Mouse (Mus musculus) limb, embryonic 13.5 days (tissue): ENCODE measurements around the gene Gm10722. TPM values are rescaled to one million over a fixed set of nuclear protein-coding genes. Genes with fewer than 3 reads are reported as not detected.
"Not testable (repeated sequence)": the region's sequence is repeated elsewhere in the genome, so short reads cannot be mapped to it uniquely, and the experiment has no call there.

Experiments
- ATAC-seq: fragments of 200-750 bp; cut with Nextera tagmentation; 2 replicates; pipeline ENCODE4 v1.8.0; 2017; ENCODE audit warnings: low read depth, moderate number of reproducible peaks, moderate TSS enrichment; ENCODE audit not compliant: low FRiP score
- H3K27ac ChIP-seq: fragments of 300-500 bp; sonication (generic); 2 replicates; pipeline ENCODE4 v1.5.1; 2015; ENCODE audit warnings: inconsistent platforms, mild to moderate bottlenecking, moderate library complexity
- H3K27me3 ChIP-seq: fragments of 300-500 bp; sonication (generic); 2 replicates; pipeline ENCODE4 v1.6.1; 2015; ENCODE audit warnings: mild to moderate bottlenecking, inconsistent platforms
- H3K36me3 ChIP-seq: fragments of 300-500 bp; sonication (generic); 2 replicates; pipeline ENCODE4 v1.6.1; 2015; ENCODE audit warnings: inconsistent platforms, mild to moderate bottlenecking, moderate library complexity
- H3K4me1 ChIP-seq: fragments of 300-500 bp; sonication (generic); 2 replicates; pipeline ENCODE4 v1.6.1; 2015; ENCODE audit warnings: inconsistent platforms
- H3K4me2 ChIP-seq: fragments of 300-500 bp; sonication (generic); replicated peaks from 2 replicates; pipeline ENCODE4 v1.6.1; 2015; ENCODE audit warnings: inconsistent platforms, mild to moderate bottlenecking, moderate library complexity
- H3K4me3 ChIP-seq: fragments of 300-500 bp; sonication (generic); 2 replicates; pipeline ENCODE4 v1.5.1; 2015; ENCODE audit warnings: moderate library complexity, mild to moderate bottlenecking, inconsistent platforms
- H3K9ac ChIP-seq: fragments of 300-500 bp; sonication (generic); 2 replicates; pipeline ENCODE4 v1.6.1; 2015; ENCODE audit warnings: mild to moderate bottlenecking, inconsistent platforms
- H3K9me3 ChIP-seq: fragments of 300-500 bp; sonication (generic); 2 replicates; pipeline ENCODE4 v1.6.1; 2016; ENCODE audit warnings: inconsistent platforms
- WGBS: fragments of 180-500 bp; shearing (Covaris S2); methylation state at CpG from one replicate; pipeline ENCODE4 v1.1.7; 2015; 5-methylcytosine and 5-hydroxymethylcytosine counted together
- microRNA-seq: library from miRNA; unstranded; fragments of <30 nt; microRNA quantifications from one replicate; pipeline ENCODE4, GENCODE M21; 2016
- polyA plus RNA-seq: library from polyadenylated mRNA; unstranded; fragments of >200 nt; fragmentation: Nextera tagmentation; extraction: Ambion mirVana; gene quantifications from 2 replicates; pipeline ENCODE4 v1.2.1, GENCODE M21; 2015

The Gm10722 gene
- polyA plus RNA-seq, 1 experiment from 2014 or later = not detected

- not testable (repeated sequence) for H3K27ac ChIP-seq, H3K27me3 ChIP-seq, H3K36me3 ChIP-seq, H3K4me2 ChIP-seq, H3K4me3 ChIP-seq, H3K4me1 ChIP-seq, H3K9me3 ChIP-seq, ATAC-seq, H3K9ac ChIP-seq
- 64% methylated on average over 14 of the region's 16 CpGs for WGBS
These were observed 28.7 kb downstream of the Gm10722 start for GRCm38 (mm10) chr9:3029276-3030000.

GRCm38 (mm10) chr9:3030677-3031318 lies 30.1 kb downstream of the Gm10722 start:
- H3K4me3 ChIP-seq, H3K27me3 ChIP-seq, H3K4me2 ChIP-seq, H3K27ac ChIP-seq, H3K4me1 ChIP-seq, H3K9ac ChIP-seq, H3K36me3 ChIP-seq, H3K9me3 ChIP-seq: not testable (repeated sequence)
- 61% methylated on average over 2 of the region's 10 CpGs for WGBS
- 0 out of 2 replicates have a peak, but pooled peaks have one; percentile 46 for ATAC-seq

GRCm38 (mm10) chr9:3034299-3034698 lies 33.6 kb downstream of the Gm10722 start, which contains the start of gene Gm17535:
TSS of gene Gm17535 (plus strand) at chr9:3034599.
- H3K9ac ChIP-seq, H3K27ac ChIP-seq, H3K9me3 ChIP-seq, H3K4me1 ChIP-seq, ATAC-seq, H3K4me2 ChIP-seq, H3K36me3 ChIP-seq, H3K27me3 ChIP-seq, H3K4me3 ChIP-seq: not testable (repeated sequence)
- 47% methylated on average over 1 of the region's 8 CpGs for WGBS

- H3K27ac ChIP-seq, ATAC-seq, H3K27me3 ChIP-seq, H3K4me2 ChIP-seq, H3K4me3 ChIP-seq, H3K9me3 ChIP-seq, H3K36me3 ChIP-seq, H3K9ac ChIP-seq, H3K4me1 ChIP-seq: not testable (repeated sequence)
- WGBS = 76% methylated on average over 8 of the region's 8 CpGs
These were observed 35.9 kb downstream of the Gm10722 start, which contains the start of gene Gm10715 for GRCm38 (mm10) chr9:3036577-3036976. TSS of gene Gm10715 (plus strand) at chr9:3036877.

- not testable (repeated sequence) for H3K27ac ChIP-seq, H3K9me3 ChIP-seq, H3K9ac ChIP-seq, H3K4me2 ChIP-seq, ATAC-seq, H3K4me1 ChIP-seq, H3K36me3 ChIP-seq, H3K27me3 ChIP-seq, H3K4me3 ChIP-seq
- 72% methylated on average over 4 of the region's 4 CpGs for WGBS
These were observed 37.4 kb downstream of the Gm10722 start for GRCm38 (mm10) chr9:3038161-3038560.

Small RNA genes within 50 kb of the gene (microRNA-seq; reads per million reads assigned to microRNA genes)
- gene Mir101c = not detected

Other genes with a start within 250 kb of the Gm10722 start
- gene Gm11168, start 2.4 kb downstream of the Gm10722 start, polyA plus RNA-seq = not detected in 2 replicates
- 0.31 TPM in 1 of 2 replicates, not detected in the other for gene Gm10721, start 12.2 kb downstream of the Gm10722 start, polyA plus RNA-seq
- not detected in 2 replicates for gene Gm10720, start 14.7 kb downstream of the Gm10722 start, polyA plus RNA-seq
- not detected in 2 replicates for gene Gm10719, start 16.5 kb downstream of the Gm10722 start, polyA plus RNA-seq
- gene Gm10718, start 22.6 kb downstream of the Gm10722 start, polyA plus RNA-seq = 0.47 TPM in 1 of 2 replicates, not detected in the other
- gene Gm10717, start 24.5 kb downstream of the Gm10722 start, polyA plus RNA-seq = not detected in 2 replicates
- gene Gm17535, start 33.7 kb downstream of the Gm10722 start, polyA plus RNA-seq = not detected in 2 replicates
- gene Gm10715, start 36.0 kb downstream of the Gm10722 start, polyA plus RNA-seq = not detected in 2 replicates